Mouse (Mus musculus): Measurements from ENCODE around the gene Sbp.
A peak's percentile ranks its signal among the peaks of the same experiment; 100 is the strongest.
"Not testable (repeated sequence)": the region's sequence is repeated elsewhere in the genome, so short reads cannot be mapped to it uniquely, and the experiment has no call there.

Sbp gene

GRCm38 (mm10) chr17:23941372-23941771 is at the start of gene Sbp:
Gene Sbp (plus strand): TSS chr17:23941672.
- no peak for DNase-seq

DNA sequence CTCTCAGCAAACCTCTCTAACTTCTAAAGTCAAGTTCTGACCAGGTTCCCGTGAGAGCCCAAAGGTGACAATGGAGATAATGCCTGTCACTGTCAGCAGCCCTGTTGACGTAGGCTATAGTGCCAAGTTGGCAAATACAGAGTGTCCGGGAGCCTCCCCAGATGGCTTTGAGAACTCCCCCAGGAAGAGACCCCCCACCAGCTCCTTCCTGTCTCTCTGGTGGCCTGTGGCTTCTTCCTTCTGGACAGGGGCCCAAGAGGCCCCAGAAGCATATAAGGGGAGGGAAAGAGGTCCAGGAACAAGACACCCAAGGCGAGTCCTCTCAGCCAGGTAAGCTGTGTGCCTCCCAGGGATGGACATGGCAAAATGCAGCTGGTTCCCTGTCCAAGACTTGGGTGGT is 24.3 kb upstream of the Sbp start, which contains the start of gene Dcpp3:
Gene Dcpp3, plus strand, starts transcription at position 301 of the 400 bp plus-strand sequence.
- not testable (repeated sequence) for DNase-seq

DNA sequence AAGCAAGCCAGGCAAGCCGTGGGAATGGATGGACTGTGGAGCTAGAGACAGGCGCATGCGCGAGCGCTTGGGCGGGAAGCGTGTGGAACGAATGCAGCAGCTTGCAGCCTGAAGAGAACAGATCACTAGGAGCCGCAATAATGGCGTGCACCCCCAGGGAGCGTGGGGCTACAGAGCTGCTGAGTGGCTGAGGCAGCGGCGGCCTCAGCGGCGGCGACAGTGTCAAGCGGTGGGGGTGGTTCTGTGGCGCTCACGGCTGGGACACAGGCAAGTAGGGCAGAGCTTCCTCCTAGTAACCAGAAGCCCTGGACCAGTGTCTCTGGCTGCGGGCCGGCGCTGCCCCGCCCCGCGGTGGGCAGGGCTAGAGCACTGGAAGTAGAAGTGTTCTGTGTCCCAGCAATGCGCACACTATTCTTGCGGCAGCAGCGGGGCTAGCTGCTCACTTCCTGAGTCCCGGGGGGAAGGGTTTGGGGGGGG is 16.9 kb upstream of the Sbp start:
- DNase-seq: peak; percentile 88

DNA sequence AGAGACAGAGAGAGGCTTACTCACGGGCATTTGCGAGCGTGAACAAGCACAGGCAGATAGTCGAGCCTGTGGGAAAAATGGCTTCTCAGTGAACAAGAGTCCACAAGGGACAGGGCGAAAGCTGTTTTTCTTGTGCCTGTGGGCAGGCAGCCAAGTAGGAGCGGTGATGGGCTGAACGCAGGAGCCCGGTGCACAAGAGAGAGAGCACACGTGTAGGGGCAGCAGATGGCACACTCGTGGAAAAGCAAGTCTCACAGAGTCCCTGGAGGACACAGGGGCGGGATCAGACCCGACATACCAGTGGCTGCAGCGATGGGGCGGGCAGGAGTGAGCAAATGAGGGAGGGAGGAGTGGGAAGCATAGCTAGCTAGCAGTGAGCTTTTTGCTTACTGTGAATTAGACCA is 16.4 kb upstream of the Sbp start:
- peak; percentile 64 for DNase-seq

- no peak for DNase-seq
Observed at GRCm38 (mm10) chr17:23931157-23931556, 10.3 kb upstream of the Sbp start.

DNA sequence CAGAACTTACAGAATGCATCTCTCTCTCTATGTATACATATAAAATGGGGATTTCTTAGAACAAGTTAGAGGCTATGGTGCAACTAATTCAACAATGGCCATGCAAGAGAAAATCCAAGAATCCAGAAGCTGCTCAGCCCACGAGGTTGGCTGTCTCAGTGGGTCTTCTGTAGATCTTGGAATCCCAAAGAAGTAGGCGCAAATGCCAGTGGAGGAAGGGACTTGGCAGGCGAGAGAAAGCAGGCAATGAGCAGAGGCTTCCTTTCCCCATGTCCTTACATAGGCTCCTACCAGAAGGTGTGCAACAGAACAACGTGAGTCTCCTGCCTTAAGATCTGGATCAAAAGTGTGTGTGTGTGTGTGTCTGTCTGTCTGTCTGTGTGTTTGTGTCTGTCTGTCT is 6.0 kb downstream of the Sbp start:
- DNase-seq: not testable (repeated sequence)

DNA sequence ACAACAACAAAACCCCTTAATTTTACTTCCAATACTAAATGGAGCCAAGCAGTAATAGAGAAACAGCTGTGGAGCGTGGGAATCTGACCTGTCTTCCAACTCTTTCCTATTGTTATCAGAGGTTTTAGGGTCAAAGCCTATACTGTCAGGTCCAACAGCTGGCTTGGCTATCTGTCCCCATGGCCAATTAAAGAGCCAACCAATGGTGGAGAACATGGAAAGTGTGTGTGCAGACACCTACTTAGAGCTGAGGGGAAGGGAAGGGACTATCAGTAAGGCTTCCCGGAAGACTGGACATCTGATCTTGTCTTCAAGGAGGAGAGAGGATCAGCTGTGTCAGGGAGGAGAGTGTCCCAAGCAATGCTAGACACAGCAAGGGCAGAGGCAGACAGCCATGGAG is 7.6 kb downstream of the Sbp start:
- DNase-seq: no peak

DNA sequence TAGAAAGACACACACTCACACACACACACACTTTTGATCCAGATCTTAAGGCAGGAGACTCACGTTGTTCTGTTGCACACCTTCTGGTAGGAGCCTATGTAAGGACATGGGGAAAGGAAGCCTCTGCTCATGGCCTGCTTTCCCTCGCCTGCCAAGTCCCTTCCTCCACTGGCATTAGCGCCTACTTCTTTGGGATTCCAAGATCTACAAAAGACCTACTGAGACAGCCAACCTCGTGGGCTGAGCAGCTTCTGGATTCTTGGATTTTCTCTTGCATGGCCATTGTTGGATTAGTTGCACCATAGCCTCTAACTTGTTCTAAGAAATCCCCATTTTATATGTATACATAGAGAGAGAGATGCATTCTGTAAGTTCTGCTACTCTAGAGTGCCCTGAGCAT is 9.4 kb downstream of the Sbp start:
- DNase-seq: not testable (repeated sequence)

GRCm38 (mm10) chr17:23955174-23955573 is 13.7 kb downstream of the Sbp start, which contains the start of gene Sbpl:
Gene Sbpl (minus strand): TSS chr17:23955274.
- no peak for DNase-seq

GRCm38 (mm10) chr17:23960084-23960738 is 18.7 kb downstream of the Sbp start:
- peak; percentile 72 for DNase-seq

- no peak for DNase-seq
Observed at GRCm38 (mm10) chr17:23961573-23962122, 20.2 kb downstream of the Sbp start.

DNA sequence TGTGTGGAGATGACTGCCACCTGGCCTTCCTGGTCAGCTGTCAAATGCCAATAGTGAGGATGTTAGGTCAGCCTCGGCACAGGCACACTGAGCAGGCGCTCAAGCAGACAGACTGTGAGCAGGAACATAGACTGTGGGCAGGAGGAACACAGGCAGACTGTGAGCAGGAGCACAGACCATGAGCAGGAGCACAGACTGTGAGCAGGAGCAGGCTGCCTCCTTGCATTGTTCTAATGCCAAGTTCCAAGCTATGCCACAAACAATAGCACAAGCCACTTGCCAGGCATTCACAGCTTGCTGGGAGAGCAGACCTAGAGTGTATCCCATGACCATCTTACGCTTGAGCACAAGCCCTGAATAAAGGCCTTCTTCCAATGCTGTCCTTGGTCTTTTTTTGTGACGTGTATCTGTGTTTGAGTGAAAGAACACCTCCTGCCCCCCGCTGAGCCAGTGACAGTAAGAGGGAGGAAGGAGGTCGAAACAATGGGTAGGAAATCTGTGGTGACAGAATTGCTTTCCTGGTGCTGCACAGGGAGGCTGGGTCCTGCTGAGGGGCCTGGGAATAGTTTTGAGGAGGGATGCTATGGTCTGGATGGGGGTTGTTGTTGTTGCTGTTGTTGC is 24.4 kb downstream of the Sbp start:
- no peak for DNase-seq

- no peak for DNase-seq
Observed at GRCm38 (mm10) chr17:23966658-23967401, 25.4 kb downstream of the Sbp start.

DNA sequence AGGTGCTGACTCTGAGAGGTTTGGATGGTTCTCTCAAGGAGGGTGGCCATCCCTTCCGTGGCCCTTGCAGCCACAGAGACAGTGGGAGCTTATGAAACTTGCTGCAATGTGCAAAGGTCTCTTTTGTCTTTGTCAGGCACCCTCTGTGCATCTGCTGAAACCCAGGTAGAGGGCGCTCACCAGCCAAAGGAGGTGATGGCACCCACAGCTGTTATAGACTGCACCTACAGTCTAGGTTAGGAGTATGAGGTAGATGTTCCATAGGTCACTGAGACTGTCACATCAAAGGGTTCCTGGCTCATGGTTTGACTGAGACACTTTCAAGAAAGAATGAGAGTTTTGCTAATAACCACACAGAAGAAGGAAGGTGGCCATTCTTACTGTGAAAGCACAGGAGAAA is 27.3 kb downstream of the Sbp start:
- DNase-seq: no peak

- DNase-seq: peak; percentile 82
Observed at GRCm38 (mm10) chr17:23969231-23969630, 27.8 kb downstream of the Sbp start.

DNA sequence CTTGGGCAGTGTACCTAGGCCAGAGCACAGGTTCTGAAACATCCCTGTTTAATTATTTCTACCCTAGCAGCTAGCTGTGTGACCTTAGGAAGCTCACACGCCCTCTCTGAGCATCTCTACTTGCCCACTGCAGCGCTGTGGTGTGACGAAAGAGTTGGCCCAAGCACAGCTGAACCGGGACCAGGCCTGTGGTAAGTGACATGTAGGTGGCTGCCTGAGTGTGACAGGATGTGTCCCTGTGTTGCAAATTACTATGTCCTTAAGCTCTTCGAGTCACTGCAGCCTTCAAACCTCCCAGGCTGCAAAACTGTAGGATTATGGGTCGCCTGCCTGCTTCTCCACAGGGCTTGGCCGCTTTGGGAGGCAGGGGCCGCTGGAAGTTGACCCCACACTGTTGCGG is 29.8 kb downstream of the Sbp start:
- DNase-seq: no peak

- no peak for DNase-seq
Observed at GRCm38 (mm10) chr17:23976665-23977064, 35.2 kb downstream of the Sbp start.

DNA sequence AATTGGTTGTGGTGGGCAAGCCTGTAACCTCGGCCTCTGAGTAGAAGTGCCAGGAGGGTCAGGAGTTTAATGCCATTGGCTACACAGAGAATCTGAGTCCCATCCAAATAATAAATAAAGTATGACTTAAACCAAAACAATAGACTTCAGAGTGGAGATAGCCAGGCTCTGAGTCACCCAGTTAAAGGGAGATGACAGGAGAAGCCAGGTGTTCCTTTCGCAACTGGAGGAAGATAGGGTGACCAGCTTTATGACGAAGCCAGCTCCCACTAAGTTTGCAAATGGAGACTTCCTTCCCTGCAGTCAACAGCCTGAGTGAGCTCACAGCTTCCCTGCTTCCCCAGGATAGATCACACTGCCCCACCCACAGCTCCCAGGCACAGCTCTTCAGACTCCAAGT is 38.0 kb downstream of the Sbp start:
- no peak for DNase-seq

DNA sequence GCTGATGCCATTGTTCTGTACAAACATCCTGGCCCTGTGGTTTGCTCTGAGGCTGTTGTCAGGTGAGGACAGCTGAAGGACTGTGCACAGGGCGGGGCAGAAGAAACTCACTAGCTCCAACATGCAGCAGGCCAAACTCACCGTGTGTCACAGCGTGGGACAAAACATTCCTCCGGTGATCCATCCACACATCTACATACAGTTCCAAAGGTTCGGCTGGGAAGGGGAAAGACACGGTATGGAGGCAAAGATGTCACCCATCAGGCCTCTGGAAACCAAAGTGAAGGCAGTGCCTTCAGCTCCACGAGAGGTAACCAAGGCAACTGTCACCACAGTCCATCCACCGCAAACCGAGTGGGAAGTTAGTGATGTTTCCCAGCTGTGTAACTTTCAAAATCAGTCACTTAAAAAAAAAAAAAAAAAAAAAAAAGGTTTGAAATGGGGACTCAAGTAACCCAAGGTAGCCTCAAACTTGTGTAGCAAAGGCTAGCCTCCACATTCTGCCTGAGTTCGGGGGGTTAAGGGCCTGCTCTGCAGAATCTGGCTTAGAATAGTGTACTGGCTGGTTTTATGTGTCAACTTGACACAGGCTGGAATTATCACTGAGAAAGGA is 38.9 kb downstream of the Sbp start, which contains the start of gene Prss30:
Gene Prss30, minus strand, starts transcription at position 270 of the 613 bp plus-strand sequence.
- no peak for DNase-seq

GRCm38 (mm10) chr17:23982912-23983311 is 41.4 kb downstream of the Sbp start:
- no peak for DNase-seq

DNA sequence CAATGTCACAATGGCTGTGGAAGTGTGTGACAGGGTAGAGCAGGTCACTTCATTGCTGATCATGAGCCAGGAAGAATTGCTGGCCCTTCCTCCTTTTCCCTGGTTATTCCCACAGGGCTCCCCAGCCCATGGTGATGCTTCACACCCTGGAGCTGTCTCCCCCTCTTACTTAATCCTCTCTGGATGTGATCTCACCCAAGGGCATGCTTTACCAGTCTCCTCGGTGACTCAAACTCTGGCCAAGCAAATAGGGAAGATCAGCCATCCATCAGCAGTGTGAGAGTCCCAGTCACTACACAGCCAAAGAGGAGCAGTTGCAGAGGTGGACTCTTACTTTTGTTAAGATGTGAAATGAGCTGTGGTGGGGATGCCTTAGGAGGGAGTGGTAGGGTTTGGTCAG is 43.5 kb downstream of the Sbp start:
- no peak for DNase-seq

DNA sequence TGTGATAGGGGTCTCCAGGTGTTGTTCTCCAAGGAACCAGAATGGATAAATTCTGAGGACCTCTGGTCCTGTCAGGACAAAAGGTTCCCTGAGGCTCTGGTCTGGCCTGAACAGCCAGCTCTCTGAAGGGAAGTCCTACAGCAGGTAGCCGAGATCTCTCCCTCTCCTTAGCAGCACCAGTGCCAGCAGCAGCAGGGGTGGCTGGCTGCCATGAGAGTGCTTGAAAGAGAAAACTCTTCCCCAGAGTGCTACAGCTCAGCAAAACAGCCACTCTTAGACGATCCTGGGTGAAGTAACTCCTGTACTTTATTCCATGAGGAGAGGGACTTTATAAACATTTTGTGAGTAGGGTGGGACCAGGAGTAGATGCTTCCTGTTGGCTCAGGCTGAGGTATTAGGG is 48.3 kb downstream of the Sbp start:
- peak; percentile 23 for DNase-seq

All from right cerebral cortex, postnatal 4 days (tissue).